Mouse (Mus musculus) NIH3T3 (cell line): ENCODE results near the gene OR5BS1P.
A peak's percentile ranks its signal among the peaks of the same experiment; 100 is the strongest.
"Not testable (repeated sequence)": the region's sequence is repeated elsewhere in the genome, so short reads cannot be mapped to it uniquely, and the experiment has no call there.

Experiments used
- DNase-seq: peaks from one replicate; pipeline ENCODE4 v3.0.0-alpha.2; 2012; ENCODE audit warnings: low read depth

Gene OR5BS1P

GRCm38 (mm10) chr15:98506253-98506957 is 36.7 kb downstream of the OR5BS1P start:
- peak; percentile 49 for DNase-seq

- DNase-seq, result no peak
These were observed 37.6 kb downstream of the OR5BS1P start for GRCm38 (mm10) chr15:98507321-98507720.

- DNase-seq, result no peak
These were observed 39.7 kb downstream of the OR5BS1P start for GRCm38 (mm10) chr15:98509387-98509786.

- peak; percentile 89 for DNase-seq
These were observed 41.0 kb downstream of the OR5BS1P start for GRCm38 (mm10) chr15:98510438-98511385.

GRCm38 (mm10) chr15:98511386-98511928 is 41.8 kb downstream of the OR5BS1P start:
- no peak for DNase-seq

GRCm38 (mm10) chr15:98512232-98512631 is 42.5 kb downstream of the OR5BS1P start:
- no peak for DNase-seq

GRCm38 (mm10) chr15:98512799-98513321 is 43.2 kb downstream of the OR5BS1P start:
- peak; percentile 87 for DNase-seq

GRCm38 (mm10) chr15:98513676-98514075 is 44.0 kb downstream of the OR5BS1P start:
- peak; percentile 53 for DNase-seq

- no peak for DNase-seq
These were observed 44.5 kb downstream of the OR5BS1P start for GRCm38 (mm10) chr15:98514146-98514545.

GRCm38 (mm10) chr15:98514845-98515244 is 45.1 kb downstream of the OR5BS1P start:
- not testable (repeated sequence) for DNase-seq

GRCm38 (mm10) chr15:98517380-98518355 is 48.0 kb downstream of the OR5BS1P start:
- peak; percentile 74 for DNase-seq

GRCm38 (mm10) chr15:98521245-98521644 is 51.5 kb downstream of the OR5BS1P start:
- DNase-seq, result no peak

GRCm38 (mm10) chr15:98526057-98526456 is 56.4 kb downstream of the OR5BS1P start:
- DNase-seq, result peak; percentile 48

GRCm38 (mm10) chr15:98527056-98527771 is 57.5 kb downstream of the OR5BS1P start:
- DNase-seq, result peak; percentile 67

- DNase-seq, result peak; percentile 60
These were observed 58.4 kb downstream of the OR5BS1P start for GRCm38 (mm10) chr15:98528066-98528563.
